In the genomic region with DNA sequence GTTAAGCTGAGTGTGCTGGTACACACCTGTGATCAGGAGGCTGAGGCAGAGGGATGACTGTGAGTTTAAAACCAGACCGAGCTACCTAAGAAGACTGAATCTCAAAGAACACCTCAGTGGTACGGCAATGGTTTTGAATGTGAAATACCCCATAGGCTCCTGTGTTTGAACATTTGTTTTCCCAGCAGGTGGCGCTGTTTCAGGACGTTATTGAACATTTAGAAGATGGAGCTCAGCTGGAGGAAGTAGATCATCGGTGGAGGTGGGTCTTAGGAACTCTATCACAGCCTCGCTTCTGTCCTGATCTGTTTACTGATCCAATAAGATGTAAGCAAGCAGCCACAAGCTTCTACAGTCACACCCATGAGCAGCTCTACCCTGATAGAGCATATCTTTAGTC, we compare ENCODE assay signal across 17 mouse cellular contexts. TPM values are rescaled to one million over a fixed set of nuclear protein-coding genes. Genes with fewer than 3 reads are reported as not detected.
DNase-seq lines count a peak whose midpoint lies in the region; ATAC-seq and TF ChIP-seq lines count a peak whose summit lies in the region.
"Had no signal": no experiment of that assay in that cellular context is flagged by ENCODE, and none has a peak within 500 bp of the region (broad histone marks: within the 10 kb centered on the region; RNA-seq: fewer than 3 reads in every experiment).

No protein-coding gene starts in this region.

- H3K4me2 ChIP-seq in heart, postnatal 0 days (ENCODE audit: low read depth, low read length) = no peak overlapping the region
- no peak overlapping the region for H3K4me2 ChIP-seq in heart, embryonic 12.5 days
- H3K4me2 ChIP-seq: neural tube, embryonic 15.5 days had no signal

- H3K9me3 ChIP-seq in heart, postnatal 0 days (replicated peaks; ENCODE audit: control insufficient read depth, low read length) = no peaks in the 10 kb centered on the region; the same call in 1 of the 2 replicates
- H3K9me3 ChIP-seq in heart, embryonic 12.5 days (replicated peaks) = peaks cover 11% of the 10 kb centered on the region; the same call in 1 of the 2 replicates
- H3K9me3 ChIP-seq: neural tube, embryonic 15.5 days had no signal

- H3K27me3 ChIP-seq in heart, postnatal 0 days (ENCODE audit: control insufficient read depth, insufficient read depth, low read length) = no peaks in the 10 kb centered on the region
- no peaks in the 10 kb centered on the region for H3K27me3 ChIP-seq in heart, embryonic 12.5 days (replicated peaks)
- H3K27me3 ChIP-seq in testis, adult 2 months (ENCODE audit: control insufficient read depth, insufficient read depth, low read length) = no peaks in the 10 kb centered on the region
- H3K27me3 ChIP-seq: neural tube, embryonic 15.5 days had no signal

- TF ChIP-seq CTCF in heart, postnatal 0 days (IDR thresholded peaks at IDR 0.05; ENCODE audit: low read depth) = peak; percentile 10; the same call in 1 of the 2 replicates
- 0 out of 2 replicates have a peak, but pooled peaks have one; percentile 4 for TF ChIP-seq CTCF in testis, adult 2 months (IDR thresholded peaks at IDR 0.05; ENCODE audit: control insufficient read depth, insufficient read depth, insufficient replicate concordance, low read depth, low read length)

- H3K27ac ChIP-seq in heart, postnatal 0 days (ENCODE audit: low read depth) = no peak overlapping the region
- no peak overlapping the region for H3K27ac ChIP-seq in heart, embryonic 12.5 days (ENCODE audit: poor library complexity, severe bottlenecking)
- H3K27ac ChIP-seq in testis, adult 2 months (ENCODE audit: control insufficient read depth, insufficient read depth, low read depth, low read length) = no peak overlapping the region
- H3K27ac ChIP-seq: neural tube, embryonic 15.5 days had no signal

- H3K9ac ChIP-seq in heart, postnatal 0 days (replicated peaks; ENCODE audit: low read depth, low read length) = no peak overlapping the region
- no peak overlapping the region for H3K9ac ChIP-seq in heart, embryonic 12.5 days
- H3K9ac ChIP-seq: neural tube, embryonic 15.5 days had no signal

- 69% methylated on average over 6 of the region's 6 CpGs for WGBS in heart, postnatal 0 days
- WGBS in heart, embryonic 12.5 days = 68% methylated on average over 6 of the region's 6 CpGs

- no peaks in the 10 kb centered on the region for H3K4me1 ChIP-seq in heart, postnatal 0 days (ENCODE audit: control insufficient read depth, insufficient read depth)
- H3K4me1 ChIP-seq in heart, embryonic 12.5 days (replicated peaks) = no peaks in the 10 kb centered on the region
- peaks cover 2% of the 10 kb centered on the region; the same call in 1 of the 2 replicates for H3K4me1 ChIP-seq in testis, adult 2 months (ENCODE audit: control insufficient read depth, insufficient read depth, low read length)
- H3K4me1 ChIP-seq: neural tube, embryonic 15.5 days had no signal

- no peaks in the 10 kb centered on the region for H3K36me3 ChIP-seq in heart, postnatal 0 days (replicated peaks; ENCODE audit: control insufficient read depth, insufficient read depth, low read length)
- H3K36me3 ChIP-seq in heart, embryonic 12.5 days = no peaks in the 10 kb centered on the region
- H3K36me3 ChIP-seq in testis, adult 2 months (ENCODE audit: control insufficient read depth, insufficient read depth, low read length) = no peaks in the 10 kb centered on the region
- H3K36me3 ChIP-seq: neural tube, embryonic 15.5 days had no signal

- H3K4me3 ChIP-seq in heart, postnatal 0 days (ENCODE audit: low read depth, low read length) = no peak overlapping the region
- H3K4me3 ChIP-seq in heart, embryonic 12.5 days = no peak overlapping the region
- no peak overlapping the region for H3K4me3 ChIP-seq in testis, adult 2 months (ENCODE audit: control insufficient read depth, low read depth, low read length)
- H3K4me3 ChIP-seq: neural tube, embryonic 15.5 days had no signal

- no peak for TF ChIP-seq POLR2A in testis, adult 2 months (IDR thresholded peaks at IDR 0.05; ENCODE audit: control insufficient read depth, low read depth, low read length)

- no peak for TF ChIP-seq EP300 in heart, postnatal 0 days (IDR thresholded peaks at IDR 0.05; ENCODE audit: low read depth)

- ATAC-seq in heart, postnatal 0 days (ENCODE audit: insufficient read depth, low read depth) = no peak
- ATAC-seq in heart, embryonic 12.5 days (ENCODE audit: insufficient number of reproducible peaks, low FRiP score) = no peak
- ATAC-seq in megakaryocyte, adult 5-6 weeks (ENCODE audit: poor library complexity, severe bottlenecking) = no peak

- no peak for DNase-seq in heart, postnatal 0 days (ENCODE audit: low spot score)
- DNase-seq in testis, postnatal 14 days (ENCODE audit: low spot score) = no peak
- DNase-seq in NIH3T3 (ENCODE audit: low read depth) = peak; percentile 29
- DNase-seq in thymus, postnatal 4 days = peak; percentile 30
- DNase-seq: heart, adult 18-20 months; heart, postnatal 36 days; kidney, postnatal 14 days; left cerebral cortex, postnatal 4 days; lung, adult 18-20 months; spleen, adult 18-20 months had no signal

RNA-seq across cellular contexts. Expression of gene Dynlrb2, which starts 28.3 kb away (rescaled TPM):
- not detected in 2 replicates for total RNA-seq in heart, postnatal 0 days (2014; rRNA removed; ENCODE audit: low replicate concordance)
- 2.6 TPM in 1 of 2 replicates, not detected in the other for polyA plus RNA-seq in heart, postnatal 0 days (2015; fragmentation: Nextera tagmentation; extraction: Ambion mirVana)
- not detected in 2 replicates for polyA plus RNA-seq in heart, embryonic 12.5 days (2016; fragmentation: Nextera tagmentation; extraction: Ambion mirVana)
- 235 and 246 TPM in 2 replicates for polyA plus RNA-seq in testis, adult 2 months (2012; rRNA removed)
- not detected in 2 replicates for total RNA-seq in megakaryocyte, adult 5-6 weeks (2015)
- not detected in 2 replicates for total RNA-seq in megakaryocyte, adult 5-6 weeks (2017)
- total RNA-seq: common myeloid progenitor, adult 5-6 weeks; heart, postnatal 36 days; monocyte, adult 5-6 weeks had no signal
- polyA plus RNA-seq: intestine, embryonic 14.5 days had no signal

Comparison
In these comparisons a context has a peak if more than half of its experiments do, and no peak if none do; other contexts are left out.
1. DNase-seq: peak in NIH3T3 (single experiment) and thymus, postnatal 4 days (single experiment); none in heart, postnatal 0 days (single experiment) and testis, postnatal 14 days (single experiment).
2. RNA of gene Dynlrb2, which starts 28.3 kb away (polyA plus RNA-seq): 235 to 246 TPM in testis, adult 2 months; not detected in heart, embryonic 12.5 days and 2.6 TPM in heart, postnatal 0 days; every median in the first group is over 10 times any median in the second.